Mouse (Mus musculus): ENCODE data around the gene Ube2b.

Gene Ube2b

DNA sequence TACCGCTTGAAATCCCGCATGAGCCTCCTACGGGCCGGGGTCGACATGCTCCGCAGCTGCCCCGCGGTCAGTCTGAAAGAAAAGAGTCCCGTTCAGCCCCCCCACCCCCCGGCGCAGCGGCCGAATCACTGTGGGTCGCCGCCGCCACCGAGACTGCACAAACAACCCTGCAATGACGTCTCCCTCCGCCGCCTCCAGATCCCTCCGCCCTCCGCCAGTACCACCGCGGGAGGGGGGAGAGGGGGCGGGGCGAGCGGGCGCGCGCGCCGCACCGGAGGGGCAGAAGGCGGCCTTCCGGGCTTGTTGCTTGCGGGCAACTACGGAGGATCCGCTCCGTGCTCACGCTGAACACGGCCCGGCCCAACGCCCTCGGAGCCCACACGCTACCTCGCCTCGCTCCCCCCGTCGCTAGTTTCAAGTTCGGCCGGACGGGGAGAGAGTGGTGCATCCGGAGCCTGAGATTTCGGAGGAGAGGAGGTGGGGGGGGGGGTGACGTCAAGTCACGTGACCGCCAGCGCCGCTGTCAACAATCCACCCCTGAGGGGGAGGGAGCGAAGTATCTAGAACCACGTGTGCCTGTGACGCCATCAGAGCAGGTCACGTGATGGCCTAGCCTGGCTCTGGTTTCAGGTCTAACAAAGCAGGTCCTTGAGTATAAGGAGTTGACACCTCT lies at the start of gene Ube2b:
TSS of gene Ube2b (minus strand) at position 473 of the 673 bp plus-strand sequence.
- DNase-seq (ENCODE audit: inconsistent age in 2 of 2, low spot score in 1 of 2): peak; percentile 96 to 98

DNA sequence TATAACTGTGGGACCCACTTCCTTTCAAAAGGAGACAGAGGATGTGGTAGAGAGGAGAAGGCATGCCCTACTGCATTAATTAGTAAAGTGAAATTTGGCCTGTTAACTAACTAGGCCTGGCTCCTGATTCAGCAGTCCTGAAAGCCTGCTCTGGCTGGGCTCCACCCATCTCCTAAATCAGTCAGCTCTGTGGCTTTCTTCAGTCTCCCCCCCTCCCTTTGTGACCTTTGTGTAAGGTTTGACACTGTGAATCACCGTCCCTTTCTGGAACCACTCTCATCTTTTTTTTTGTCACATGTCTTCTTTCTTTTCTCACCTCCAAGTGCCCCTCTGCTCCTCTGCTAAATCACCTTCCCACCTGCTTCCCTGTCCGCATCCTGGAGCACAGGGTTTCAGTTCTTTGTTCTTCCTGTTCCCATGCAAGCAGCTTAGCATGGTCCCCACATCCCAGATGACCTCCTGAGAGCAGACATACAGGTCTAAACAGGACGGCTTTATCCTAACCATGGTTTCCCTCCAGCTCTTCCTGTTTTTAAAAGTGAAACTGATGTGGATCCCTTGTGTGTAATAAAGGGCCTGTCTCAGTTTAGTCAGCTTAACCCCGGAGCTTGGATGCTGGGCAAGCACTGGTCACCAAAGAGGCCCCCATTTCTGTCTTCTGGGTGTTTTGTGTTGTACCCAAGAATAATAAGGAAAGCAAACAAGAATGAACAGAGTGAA lies 46.0 kb upstream of the Ube2b start:
- peak; percentile 54 to 75 for DNase-seq (ENCODE audit: inconsistent age in 2 of 2, low spot score in 1 of 2)

DNA sequence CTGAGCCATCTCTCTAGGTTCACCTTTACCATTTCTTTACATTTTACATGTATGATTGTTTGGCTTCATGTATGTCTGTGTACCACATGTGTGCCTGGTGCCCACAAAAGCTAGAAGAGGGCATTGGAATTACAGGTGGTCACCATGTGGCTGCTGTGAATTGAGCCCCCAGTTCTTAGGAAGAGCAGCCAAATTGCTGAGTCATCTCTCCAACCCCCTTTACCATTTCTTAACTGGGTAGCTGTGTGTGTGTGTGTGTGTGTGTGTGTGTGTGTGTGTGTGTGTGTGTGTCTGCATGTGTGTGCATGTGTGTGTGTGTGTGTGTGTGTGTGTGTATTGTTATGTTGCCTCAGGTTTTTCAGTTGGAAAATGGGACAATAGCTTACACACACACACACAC lies 43.6 kb upstream of the Ube2b start:
- no peak for DNase-seq (ENCODE audit: inconsistent age in 2 of 2, low spot score in 1 of 2)

DNA sequence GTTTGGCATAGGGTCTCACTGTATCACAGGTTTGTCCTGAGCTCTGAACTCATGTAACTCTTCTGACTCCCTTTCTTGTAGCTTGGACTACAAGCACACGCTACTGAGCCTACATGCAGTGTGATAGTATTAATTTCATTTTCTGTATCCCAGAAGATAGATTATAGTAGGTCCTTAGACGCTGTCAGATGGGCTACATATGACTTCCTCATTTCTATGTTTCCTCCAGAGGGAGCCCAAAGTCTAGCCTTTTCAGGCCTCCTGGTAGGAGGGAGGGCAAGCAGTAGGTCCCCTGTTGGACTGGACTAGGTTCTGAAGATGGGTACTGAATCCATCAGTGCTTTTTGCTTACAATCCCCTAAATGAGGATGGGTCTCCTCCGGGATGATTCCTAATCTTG lies 42.7 kb upstream of the Ube2b start:
- no peak for DNase-seq (ENCODE audit: inconsistent age in 2 of 2, low spot score in 1 of 2)

DNA sequence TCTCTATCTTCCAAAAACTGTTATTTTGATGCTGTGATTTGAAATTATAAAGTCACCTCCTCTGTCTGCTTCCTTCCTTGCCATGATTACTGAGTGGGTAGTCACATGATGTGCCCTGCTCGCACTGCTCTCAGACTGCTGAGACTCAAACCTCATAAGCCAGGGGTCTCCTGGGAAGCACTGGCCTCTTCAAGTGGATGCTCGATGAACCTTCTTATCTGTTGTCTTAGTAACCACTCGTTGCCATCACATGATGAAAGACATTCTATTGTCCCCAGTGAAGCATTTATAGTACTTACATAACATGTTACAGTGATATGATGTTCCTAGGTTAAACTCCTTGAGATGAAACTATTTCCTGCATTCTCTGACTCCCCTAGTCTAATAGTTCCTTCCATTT lies 37.1 kb upstream of the Ube2b start:
- no peak for DNase-seq (ENCODE audit: inconsistent age in 2 of 2, low spot score in 1 of 2)

DNA sequence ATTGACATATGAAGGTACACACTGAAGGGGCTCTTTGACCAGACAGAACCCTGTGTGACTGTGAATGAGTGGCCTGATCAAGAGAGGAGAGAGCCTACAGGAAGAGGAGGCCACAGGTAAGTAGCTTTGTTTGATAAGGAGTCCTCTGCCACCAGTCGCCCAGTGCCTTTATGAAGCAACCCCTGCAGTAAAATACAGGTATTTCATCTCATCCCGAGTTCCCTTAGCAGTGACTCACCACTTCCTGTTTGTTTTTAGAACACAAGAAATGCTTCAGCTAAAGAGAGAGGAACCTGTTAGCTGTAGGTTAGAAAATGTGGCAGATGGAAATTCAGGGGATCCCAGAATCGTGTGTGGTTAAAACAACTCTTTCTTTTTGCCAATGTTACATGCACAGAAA lies 35.3 kb upstream of the Ube2b start:
- DNase-seq (ENCODE audit: inconsistent age in 2 of 2, low spot score in 1 of 2): no peak

DNA sequence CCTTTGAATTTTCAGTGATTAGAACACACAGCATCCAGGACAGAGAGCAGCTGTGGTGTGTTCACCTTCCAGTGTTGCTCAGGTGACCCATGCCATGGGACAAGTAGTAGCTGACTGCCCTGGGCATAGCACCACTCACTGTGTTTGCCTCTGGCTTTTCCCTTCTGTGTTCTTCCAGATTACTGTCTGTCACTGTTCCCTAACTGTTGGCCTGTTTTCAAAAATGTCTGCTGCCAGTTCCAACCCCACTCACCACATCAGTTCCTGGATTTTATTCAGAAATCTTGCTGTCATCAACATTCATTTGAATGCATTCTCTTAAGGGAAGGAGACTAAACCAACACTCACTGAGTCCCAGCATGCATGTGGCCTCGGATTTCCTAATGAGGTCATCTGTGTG lies 33.4 kb upstream of the Ube2b start:
- DNase-seq (ENCODE audit: inconsistent age in 2 of 2, low spot score in 1 of 2): no peak

DNA sequence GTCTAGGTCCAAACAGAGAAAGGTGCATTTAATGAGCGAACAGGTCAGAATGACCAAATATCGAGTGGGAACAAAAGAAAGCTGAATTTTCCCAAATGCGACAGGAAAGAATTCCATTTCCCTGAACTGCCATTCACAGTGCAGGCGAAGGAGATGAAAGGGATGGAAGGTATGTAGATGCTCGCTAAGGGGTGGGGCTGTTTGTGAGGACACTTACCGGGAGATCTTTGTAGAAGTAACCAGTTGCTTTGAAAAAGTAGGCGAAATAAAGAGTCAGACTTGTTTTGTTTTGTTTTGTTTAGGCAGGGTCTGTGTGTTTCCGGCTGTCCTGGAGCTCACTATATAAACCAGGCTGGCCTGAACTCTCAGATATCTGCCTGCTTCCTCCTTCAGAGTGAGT lies 31.8 kb upstream of the Ube2b start:
- no peak for DNase-seq (ENCODE audit: inconsistent age in 2 of 2, low spot score in 1 of 2)

DNA sequence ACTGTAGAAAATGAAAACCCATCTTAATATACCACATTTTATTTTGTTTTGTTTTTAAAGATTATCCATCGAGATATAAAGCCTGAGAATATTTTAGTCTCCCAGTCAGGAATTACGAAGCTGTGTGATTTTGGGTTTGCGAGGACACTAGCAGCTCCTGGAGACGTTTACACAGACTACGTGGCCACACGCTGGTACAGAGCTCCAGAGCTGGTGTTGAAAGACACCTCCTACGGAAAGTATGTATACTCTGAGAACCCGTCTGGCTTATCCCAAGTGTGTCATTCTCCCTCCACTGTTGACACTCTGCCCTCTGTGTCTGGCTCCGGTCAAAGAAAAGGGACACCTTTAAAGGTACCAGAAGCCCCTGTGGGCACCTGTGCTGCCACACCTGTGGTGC lies 17.7 kb upstream of the Ube2b start:
- DNase-seq (ENCODE audit: inconsistent age in 2 of 2, low spot score in 1 of 2): no peak

DNA sequence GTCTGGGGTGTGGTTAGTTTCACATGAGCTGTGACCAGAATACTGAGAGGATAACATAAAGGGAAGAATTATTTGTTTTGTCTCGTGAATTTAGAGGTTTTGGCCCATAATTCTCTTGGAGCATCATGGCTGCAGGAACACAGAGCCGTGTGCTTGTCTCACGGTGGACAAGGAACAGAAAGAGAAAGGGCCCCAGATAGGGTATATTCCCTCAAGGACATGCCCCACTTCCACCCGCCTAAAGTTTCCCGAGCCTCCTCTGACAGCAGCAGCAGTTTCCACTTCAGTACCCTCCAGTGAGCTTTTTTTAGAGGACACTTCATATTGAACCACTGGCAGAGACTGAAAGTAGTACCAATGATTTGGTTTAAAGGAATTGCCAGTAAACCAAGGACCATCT lies 11.0 kb upstream of the Ube2b start:
- DNase-seq (ENCODE audit: inconsistent age in 2 of 2, low spot score in 1 of 2): no peak

DNA sequence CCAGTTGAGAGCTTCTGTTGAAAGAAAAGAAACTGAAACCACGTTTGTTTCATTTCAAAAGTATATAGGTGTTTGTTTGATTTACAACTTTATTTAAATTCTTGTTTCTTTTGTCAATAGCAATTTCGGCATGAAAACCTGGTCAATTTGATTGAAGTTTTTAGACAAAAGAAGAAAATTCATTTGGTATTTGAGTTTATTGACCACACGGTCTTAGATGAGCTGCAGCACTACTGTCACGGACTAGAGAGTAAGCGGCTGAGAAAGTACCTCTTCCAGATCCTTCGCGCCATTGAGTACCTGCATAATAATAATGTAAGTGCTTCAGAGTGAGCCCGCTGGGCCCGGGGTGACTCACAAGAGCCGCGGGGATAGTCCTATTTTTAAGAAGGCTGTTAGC lies 10.4 kb upstream of the Ube2b start:
- DNase-seq (ENCODE audit: inconsistent age in 2 of 2, low spot score in 1 of 2): no peak

DNA sequence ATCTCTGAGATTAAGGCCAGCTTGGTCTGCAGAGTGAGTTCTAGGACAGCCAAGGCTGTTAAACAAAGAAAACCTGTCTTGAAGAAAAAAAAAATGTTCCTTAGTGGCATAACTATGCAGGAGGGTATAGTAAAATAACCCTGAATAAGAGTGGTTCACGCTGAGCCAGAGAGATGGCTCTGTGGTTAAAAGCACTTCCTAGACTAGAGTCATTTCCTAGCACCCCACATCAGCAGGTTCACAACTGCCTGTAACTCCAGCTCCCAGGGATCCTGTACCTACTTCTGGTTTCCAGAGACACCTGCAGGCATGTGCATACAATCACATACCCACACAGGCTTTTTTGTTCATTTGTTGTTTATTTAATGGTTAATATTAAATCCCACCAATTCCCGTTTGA lies 5.0 kb upstream of the Ube2b start:
- DNase-seq (ENCODE audit: inconsistent age in 2 of 2, low spot score in 1 of 2): no peak

DNA sequence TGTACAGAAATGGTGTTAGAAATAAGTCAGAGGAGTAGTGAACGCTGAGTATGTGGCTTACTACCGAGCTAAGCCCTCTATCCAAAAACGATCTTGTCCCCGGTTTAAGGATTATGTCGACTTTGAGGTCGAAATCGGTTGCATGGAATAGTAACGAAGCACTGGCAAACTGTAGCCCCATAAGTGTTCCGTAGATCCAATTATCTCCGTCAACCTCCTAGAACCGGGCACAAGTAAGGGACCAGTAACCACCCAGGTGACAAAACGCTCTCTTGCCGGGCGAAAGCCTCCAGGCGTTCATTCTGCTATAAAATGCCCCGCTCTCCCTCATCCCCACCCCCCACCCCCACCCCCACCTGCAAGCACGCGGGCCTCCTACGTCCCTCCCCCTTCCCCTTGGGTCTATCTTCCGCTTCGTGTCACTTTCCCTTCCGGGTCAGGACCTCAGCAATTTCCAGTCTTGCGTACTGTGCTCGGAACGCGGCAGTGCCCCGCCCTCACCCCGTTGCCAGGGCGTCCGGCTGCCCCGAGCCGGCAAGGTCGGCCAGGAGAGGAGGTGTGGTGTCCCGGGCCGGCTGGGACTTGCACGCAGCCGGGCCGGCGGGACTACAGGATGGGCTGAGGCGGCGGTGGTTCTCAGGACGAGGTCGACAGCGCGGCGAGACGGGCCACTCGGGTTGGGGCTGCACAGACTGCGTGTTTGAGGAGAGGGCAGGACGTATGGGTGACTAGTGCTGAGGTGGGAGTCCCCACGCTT lies 3.4 kb upstream of the Ube2b start, which contains the start of gene Cdkl3:
TSS of gene Cdkl3 (plus strand) at position 450 of the 757 bp plus-strand sequence.
- DNase-seq (ENCODE audit: inconsistent age in 2 of 2, low spot score in 1 of 2): peak; percentile 98

DNA sequence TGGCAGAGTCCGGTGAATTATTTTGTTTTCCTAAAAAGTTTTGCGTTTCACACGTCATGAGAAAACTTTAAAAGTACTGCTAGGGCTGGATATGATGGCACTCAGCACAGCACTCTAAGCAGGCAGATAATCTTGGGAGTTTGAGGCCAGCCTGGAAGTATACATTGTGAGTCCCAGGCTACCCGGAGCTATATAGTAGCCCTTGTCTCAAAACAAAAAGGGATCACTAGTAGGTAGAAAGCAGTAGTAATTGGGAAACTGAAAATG lies 2.9 kb upstream of the Ube2b start:
- peak in 1 of 2 experiments; percentile 27 for DNase-seq (ENCODE audit: inconsistent age in 2 of 2, low spot score in 1 of 2)

DNA sequence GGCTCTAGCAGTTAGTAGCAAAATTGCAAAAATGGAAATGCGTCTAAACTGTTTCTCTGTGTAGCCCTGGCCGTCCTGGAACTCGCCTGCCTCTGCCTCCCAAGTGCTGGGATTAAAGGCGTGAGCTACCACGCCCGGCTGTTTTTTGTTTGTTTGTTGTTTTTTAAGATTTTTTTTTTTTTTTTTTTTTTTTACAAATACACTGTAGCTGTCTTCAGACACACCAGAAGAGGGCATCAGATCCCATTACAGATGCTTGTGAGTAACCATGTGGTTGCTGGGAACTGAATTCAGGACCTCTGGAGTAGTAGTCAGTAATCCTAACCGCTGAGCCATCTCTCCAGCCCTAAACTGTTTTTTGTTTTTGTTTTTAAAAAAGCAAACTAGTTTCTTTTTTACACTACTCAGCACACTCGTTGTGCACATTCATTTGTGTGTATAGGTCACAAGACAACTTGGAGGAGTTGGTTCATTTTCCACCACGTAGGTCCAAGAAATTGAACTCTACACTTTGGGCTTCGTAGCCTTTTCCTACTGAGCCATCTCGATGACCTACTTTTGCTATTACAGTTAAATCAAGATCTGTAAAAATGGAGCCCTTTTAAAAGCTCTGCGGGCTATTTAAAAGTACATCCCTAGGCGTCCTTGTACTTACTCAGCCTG lies 2.4 kb upstream of the Ube2b start:
- no peak for DNase-seq (ENCODE audit: inconsistent age in 2 of 2, low spot score in 1 of 2)

DNA sequence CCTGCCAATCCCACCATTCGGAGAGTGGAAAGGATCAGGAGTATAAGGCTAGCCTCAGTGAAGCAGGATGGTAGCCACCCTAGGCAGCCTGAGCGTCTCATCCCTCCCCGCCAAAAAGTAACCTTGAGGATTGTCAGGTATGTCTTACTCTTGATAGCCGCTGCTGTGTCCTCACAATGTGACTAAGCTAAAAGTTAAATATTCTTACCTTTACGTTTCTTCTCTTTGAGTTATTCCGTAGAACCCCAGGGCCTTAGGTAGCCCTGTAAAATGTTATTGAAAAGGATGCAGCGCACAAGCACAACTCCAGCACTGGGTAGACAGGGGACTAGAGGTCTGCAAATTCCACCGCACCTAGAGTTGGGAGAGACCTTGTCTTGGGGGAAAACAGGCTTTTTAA lies 1.3 kb upstream of the Ube2b start:
- DNase-seq (ENCODE audit: inconsistent age in 2 of 2, low spot score in 1 of 2): no peak

DNA sequence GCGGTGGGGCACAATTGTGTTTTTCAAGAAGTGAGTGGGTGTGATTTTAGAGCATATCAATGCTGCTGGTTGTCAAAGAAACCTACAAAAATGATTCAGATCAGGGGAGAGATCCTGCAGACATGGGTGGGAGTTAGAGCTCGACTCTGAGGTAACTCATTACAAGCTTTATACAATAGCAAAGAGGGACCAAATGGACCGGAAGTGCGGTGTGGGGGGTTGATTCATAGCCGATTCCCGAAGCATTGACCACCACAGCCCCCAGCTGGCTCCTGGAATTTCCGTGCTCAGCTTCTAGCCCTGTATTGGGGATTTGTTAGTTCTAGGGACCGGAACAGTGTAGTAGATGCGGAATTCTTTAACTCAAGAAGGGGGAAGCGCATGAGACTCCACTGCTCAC lies 779 bp upstream of the Ube2b start:
- DNase-seq (ENCODE audit: inconsistent age in 2 of 2, low spot score in 1 of 2): peak; percentile 28 to 53

DNA sequence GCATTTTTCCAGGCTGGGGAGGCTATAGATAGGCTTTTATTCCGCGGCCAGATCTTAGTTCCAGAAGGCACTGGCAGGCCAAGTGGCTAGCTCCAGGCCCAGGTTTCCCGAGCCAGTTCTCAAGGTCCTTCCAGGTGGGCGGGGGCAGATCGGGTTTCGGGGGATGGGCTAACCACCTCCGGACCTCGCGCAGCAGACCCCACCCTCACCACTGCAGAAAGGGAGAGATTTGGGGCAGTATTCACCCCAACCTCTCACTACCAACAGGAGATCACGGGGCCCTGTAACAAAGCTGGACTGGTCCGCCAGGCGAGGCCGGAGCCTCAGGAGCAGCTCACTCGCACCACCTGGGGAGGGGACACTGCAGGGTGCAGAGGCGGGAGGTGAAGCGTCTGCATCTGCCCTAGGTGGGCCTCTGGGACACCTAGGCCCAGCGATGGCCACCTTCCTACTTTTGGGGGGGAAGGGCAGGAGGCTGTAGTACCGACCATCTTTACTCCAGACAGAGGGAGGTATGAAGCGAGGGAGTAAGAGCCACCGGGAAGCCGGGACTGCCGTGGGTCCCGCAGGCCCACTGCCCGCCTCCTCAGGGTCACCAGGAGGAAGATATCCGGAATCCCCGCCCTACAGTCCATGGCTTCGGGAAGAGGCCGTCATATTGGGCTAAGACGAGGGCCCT lies 812 bp downstream of the Ube2b start:
- DNase-seq (ENCODE audit: inconsistent age in 2 of 2, low spot score in 1 of 2): peak; percentile 74 to 92

DNA sequence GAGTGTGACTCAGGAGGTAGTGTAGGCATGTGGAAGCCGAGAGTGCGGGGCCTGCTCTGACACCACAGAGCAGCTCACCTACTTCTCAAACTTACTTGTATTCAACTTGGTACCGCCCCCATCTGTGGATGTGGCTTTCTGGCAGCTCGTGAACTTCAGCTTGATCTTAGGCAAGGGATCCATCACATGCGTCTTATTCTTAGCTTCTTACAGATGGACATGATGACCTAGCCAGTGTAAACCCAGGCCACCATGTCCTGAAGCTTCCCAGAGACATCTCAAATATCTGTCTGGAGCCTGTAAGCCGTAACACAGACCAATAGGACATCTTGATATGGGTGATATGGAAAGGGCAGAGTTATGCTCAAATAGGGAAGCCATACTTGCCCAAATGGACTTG lies 28.9 kb downstream of the Ube2b start:
- DNase-seq (ENCODE audit: inconsistent age in 2 of 2, low spot score in 1 of 2): peak in 1 of 2 experiments; percentile 18

DNA sequence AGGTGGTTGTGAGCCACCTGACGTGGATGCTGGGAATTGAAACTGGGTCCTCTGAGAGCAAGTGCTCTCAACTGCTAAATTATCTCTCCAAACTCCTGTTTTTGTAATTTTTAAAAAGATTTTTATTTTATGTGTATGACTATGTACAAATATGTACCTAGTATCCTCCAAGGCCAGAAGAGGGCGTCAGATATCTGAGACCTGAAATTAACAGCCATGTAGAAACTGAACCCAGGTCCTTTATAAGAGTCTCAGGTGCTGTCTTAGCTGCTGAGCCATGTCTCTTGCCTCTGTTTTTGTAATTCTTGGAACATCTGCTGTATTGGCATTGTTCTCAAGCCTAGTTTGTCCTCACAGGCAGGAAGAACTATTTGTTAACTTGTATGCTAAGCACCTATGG lies 31.1 kb downstream of the Ube2b start:
- no peak for DNase-seq (ENCODE audit: inconsistent age in 2 of 2, low spot score in 1 of 2)

DNA sequence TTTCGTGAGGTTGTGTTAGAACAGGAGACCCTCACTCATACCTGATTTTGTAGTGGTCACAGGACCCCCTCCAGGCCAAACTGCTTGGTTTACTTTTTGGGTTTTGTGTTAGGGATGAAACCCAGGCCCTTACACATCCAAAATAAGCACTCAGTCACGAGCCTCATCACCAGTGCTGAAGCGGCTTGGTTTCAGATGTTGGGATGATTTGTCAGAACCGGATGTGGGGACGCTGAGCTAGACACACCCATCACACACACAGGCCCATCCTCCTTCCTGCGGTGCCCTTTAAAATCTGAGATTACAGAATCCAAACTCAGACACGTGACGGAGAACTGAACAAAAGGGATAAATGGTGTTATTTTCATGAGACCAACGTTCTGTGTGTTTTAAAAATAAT lies 31.7 kb downstream of the Ube2b start:
- no peak for DNase-seq (ENCODE audit: inconsistent age in 2 of 2, low spot score in 1 of 2)

Data from adrenal gland, adult (tissue).